Mouse (Mus musculus): ENCODE measurements around the gene Tmem135. TPM values are rescaled to one million over a fixed set of nuclear protein-coding genes. Genes with fewer than 3 reads are reported as not detected.

The Tmem135 gene
- polyA plus RNA-seq, 1 experiment = 53.6 TPM

DNA sequence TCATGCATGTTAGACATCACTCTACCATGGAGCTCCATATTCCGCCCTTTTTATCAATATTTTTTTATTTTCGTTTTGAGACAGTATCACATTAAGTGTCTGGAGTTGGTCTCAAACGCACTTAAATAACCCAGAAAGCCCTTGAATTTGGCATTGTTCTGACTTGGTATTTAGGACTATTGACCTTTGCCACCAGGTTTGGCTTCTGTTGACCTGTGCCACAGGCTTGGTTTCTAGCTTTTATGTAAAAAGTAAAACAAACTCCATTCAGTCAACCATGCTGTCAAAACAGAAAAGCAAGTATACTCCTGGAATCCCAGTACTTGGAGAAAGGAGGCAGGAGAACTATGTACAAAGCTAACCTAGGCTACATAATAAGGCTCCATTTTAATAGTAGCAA lies 12.7 kb downstream of the Tmem135 start:
- Histone ChIP-seq H3K27me3 (replicated peaks; ENCODE audit: control insufficient read depth, insufficient read depth, low read length) (no peaks in the 10 kb centered on the region), H3K36me3 (ENCODE audit: control insufficient read depth, insufficient read depth, low read length) (no peaks in the 10 kb centered on the region), H3K27ac (ENCODE audit: insufficient read depth, low read depth, low read length) (no peak overlapping the region; the same call in 1 of the 2 replicates), H3K4me1 (ENCODE audit: control insufficient read depth, insufficient read depth, low read length) (peaks cover 25% of the 10 kb centered on the region), H3K4me3 (ENCODE audit: insufficient read depth, low read depth, low read length) (no peak overlapping the region)
- peak; percentile 67 for DNase-seq
- no peak for TF ChIP-seq POLR2A (IDR thresholded peaks at IDR 0.05; ENCODE audit: low read depth, low read length)
- TF ChIP-seq CTCF (conservative IDR thresholded peaks at IDR 0.05; ENCODE audit: insufficient read depth, insufficient read length, low read depth, low read length) = no peak
- WGBS = 74% methylated on average over 3 of the region's 3 CpGs

GRCm38 (mm10) chr7:89390660-89391059 lies 13.4 kb downstream of the Tmem135 start:
- DNase-seq = no peak
- H3K27ac ChIP-seq (ENCODE audit: insufficient read depth, low read depth, low read length) = no peak overlapping the region

DNA sequence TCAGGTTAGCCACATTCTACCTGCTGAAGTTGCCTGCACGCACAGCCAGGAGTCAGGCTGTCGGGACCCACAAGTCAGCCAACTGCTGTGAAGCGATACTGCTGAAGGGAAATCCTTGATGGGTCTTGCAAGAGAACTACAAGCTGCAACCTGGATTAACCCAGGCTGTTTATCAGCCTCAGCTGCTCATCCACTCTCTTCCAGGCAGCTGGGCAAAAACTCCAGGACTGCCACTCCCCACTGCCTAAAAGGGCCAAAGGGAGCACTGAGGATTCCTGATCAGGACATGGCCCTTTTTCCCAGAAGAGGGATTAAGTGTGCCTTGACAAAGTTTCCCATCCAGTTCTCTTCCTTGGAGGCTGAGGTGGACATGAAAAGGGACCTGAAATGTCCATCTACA lies 15.0 kb downstream of the Tmem135 start:
- no peaks in the 10 kb centered on the region for H3K27me3 ChIP-seq (replicated peaks; ENCODE audit: control insufficient read depth, insufficient read depth, low read length)
- no peak for DNase-seq
- TF ChIP-seq CTCF (conservative IDR thresholded peaks at IDR 0.05; ENCODE audit: insufficient read depth, insufficient read length, low read depth, low read length) = no peak
- H3K4me3 ChIP-seq (ENCODE audit: insufficient read depth, low read depth, low read length) = no peak overlapping the region
- 65% methylated on average over 3 of the region's 3 CpGs for WGBS
- H3K36me3 ChIP-seq (ENCODE audit: control insufficient read depth, insufficient read depth, low read length) = no peaks in the 10 kb centered on the region
- peaks cover 25% of the 10 kb centered on the region for H3K4me1 ChIP-seq (ENCODE audit: control insufficient read depth, insufficient read depth, low read length)
- H3K27ac ChIP-seq (ENCODE audit: insufficient read depth, low read depth, low read length) = no peak overlapping the region

More at GRCm38 (mm10) chr7:89390660-89391059, 13.4 kb downstream of the Tmem135 start:
- Histone ChIP-seq H3K36me3 (ENCODE audit: control insufficient read depth, insufficient read depth, low read length) (no peaks in the 10 kb centered on the region), H3K27me3 (replicated peaks; ENCODE audit: control insufficient read depth, insufficient read depth, low read length) (no peaks in the 10 kb centered on the region), H3K4me3 (ENCODE audit: insufficient read depth, low read depth, low read length) (no peak overlapping the region), H3K4me1 (ENCODE audit: control insufficient read depth, insufficient read depth, low read length) (peaks cover 25% of the 10 kb centered on the region)
- 33% methylated on average over 2 of the region's 2 CpGs for WGBS
- no peak for TF ChIP-seq CTCF (conservative IDR thresholded peaks at IDR 0.05; ENCODE audit: insufficient read depth, insufficient read length, low read depth, low read length)
- TF ChIP-seq POLR2A (IDR thresholded peaks at IDR 0.05; ENCODE audit: low read depth, low read length) = no peak

DNA sequence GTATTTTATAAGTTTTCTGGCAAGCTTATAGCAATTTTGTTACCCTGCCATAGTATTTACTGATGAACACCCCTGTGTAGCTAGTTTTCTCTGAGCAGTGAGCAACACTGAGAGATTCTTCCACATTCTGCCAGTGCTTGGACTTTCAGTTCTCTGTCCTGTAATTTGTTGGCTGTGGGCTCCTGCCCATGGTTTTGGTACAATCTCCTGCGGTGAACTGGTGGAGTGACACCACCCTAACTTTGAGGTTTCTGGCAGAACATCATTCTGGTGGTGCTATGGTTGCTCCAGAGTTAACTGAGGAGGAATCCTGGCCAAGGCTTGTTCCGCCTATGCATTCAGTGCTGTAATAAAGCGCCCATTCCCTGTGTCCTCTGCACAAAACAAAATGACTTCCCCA lies 21.1 kb downstream of the Tmem135 start:
- H3K4me3 ChIP-seq (ENCODE audit: insufficient read depth, low read depth, low read length) = no peak overlapping the region
- 92% methylated on average over 3 of the region's 3 CpGs for WGBS

DNA sequence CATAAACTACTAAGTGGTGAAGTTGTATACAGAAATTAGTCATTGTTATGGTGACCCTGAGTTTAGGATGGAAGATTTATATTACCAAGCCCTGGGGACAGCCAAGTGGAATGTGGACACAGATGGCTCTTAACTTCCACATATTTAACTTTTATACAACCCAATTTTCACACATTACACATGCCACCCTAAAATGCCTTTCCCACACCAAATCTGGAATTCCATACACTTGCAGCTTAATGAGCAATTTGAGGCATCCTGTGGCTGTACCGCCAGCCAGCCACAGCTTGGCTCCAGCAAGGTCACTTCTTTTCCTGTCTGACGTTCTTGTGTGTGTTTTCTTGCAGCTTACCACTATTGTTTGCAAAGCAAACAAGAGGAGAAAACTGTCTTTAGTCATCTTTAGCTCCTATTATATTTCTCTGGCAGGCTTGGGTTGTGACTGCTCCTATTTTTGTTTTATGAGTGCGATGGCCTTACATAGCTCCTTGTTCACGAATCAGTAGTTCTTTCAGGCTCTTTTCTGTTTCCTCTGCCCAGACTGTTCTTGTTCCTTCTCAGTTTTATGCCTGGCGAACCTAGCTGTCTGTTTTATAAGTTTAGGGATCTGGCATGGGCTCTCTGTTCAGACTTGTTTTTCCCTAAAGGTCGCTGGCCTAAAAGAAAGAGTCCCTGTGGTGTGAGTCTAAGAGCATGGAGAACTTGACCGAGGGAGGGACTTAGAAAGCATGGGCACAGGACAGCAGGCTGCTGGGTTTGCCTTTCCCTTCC lies 22.9 kb downstream of the Tmem135 start:
- H3K4me1 ChIP-seq (ENCODE audit: control insufficient read depth, insufficient read depth, low read length) = 0 out of 2 replicates have a peak, but pooled peaks cover 5% of the 10 kb centered on the region
- H3K36me3 ChIP-seq (ENCODE audit: control insufficient read depth, insufficient read depth, low read length) = no peaks in the 10 kb centered on the region
- H3K4me3 ChIP-seq (ENCODE audit: insufficient read depth, low read depth, low read length) = no peak overlapping the region
- H3K27me3 ChIP-seq (replicated peaks; ENCODE audit: control insufficient read depth, insufficient read depth, low read length) = no peaks in the 10 kb centered on the region
- 27% methylated on average over 7 of the region's 7 CpGs for WGBS
- peak; percentile 25 for DNase-seq
- TF ChIP-seq POLR2A (IDR thresholded peaks at IDR 0.05; ENCODE audit: low read depth, low read length) (no peak), CTCF (conservative IDR thresholded peaks at IDR 0.05; ENCODE audit: insufficient read depth, insufficient read length, low read depth, low read length) (no peak)
- H3K27ac ChIP-seq (ENCODE audit: insufficient read depth, low read depth, low read length) = peak overlapping the region; percentile 58

More for the DNA sequence above, 21.1 kb downstream of the Tmem135 start:
- no peak for TF ChIP-seq POLR2A (IDR thresholded peaks at IDR 0.05; ENCODE audit: low read depth, low read length)
- TF ChIP-seq CTCF (conservative IDR thresholded peaks at IDR 0.05; ENCODE audit: insufficient read depth, insufficient read length, low read depth, low read length) = no peak
- no peaks in the 10 kb centered on the region for H3K36me3 ChIP-seq (ENCODE audit: control insufficient read depth, insufficient read depth, low read length)
- H3K27ac ChIP-seq (ENCODE audit: insufficient read depth, low read depth, low read length) = no peak overlapping the region
- 0 out of 2 replicates have a peak, but pooled peaks cover 5% of the 10 kb centered on the region for H3K4me1 ChIP-seq (ENCODE audit: control insufficient read depth, insufficient read depth, low read length)
- no peak for DNase-seq
- no peaks in the 10 kb centered on the region for H3K27me3 ChIP-seq (replicated peaks; ENCODE audit: control insufficient read depth, insufficient read depth, low read length)

GRCm38 (mm10) chr7:89371623-89372295 lies 32.3 kb downstream of the Tmem135 start:
- Histone ChIP-seq H3K27ac (ENCODE audit: insufficient read depth, low read depth, low read length) (no peak overlapping the region), H3K36me3 (ENCODE audit: control insufficient read depth, insufficient read depth, low read length) (no peaks in the 10 kb centered on the region), H3K27me3 (replicated peaks; ENCODE audit: control insufficient read depth, insufficient read depth, low read length) (no peaks in the 10 kb centered on the region), H3K4me3 (ENCODE audit: insufficient read depth, low read depth, low read length) (no peak overlapping the region), H3K4me1 (ENCODE audit: control insufficient read depth, insufficient read depth, low read length) (peaks cover 3% of the 10 kb centered on the region; the same call in 1 of the 2 replicates)
- DNase-seq = no peak
- no peak for TF ChIP-seq CTCF (conservative IDR thresholded peaks at IDR 0.05; ENCODE audit: insufficient read depth, insufficient read length, low read depth, low read length)
- no peak for TF ChIP-seq POLR2A (IDR thresholded peaks at IDR 0.05; ENCODE audit: low read depth, low read length)
- WGBS = 70% methylated on average over 6 of the region's 6 CpGs

DNA sequence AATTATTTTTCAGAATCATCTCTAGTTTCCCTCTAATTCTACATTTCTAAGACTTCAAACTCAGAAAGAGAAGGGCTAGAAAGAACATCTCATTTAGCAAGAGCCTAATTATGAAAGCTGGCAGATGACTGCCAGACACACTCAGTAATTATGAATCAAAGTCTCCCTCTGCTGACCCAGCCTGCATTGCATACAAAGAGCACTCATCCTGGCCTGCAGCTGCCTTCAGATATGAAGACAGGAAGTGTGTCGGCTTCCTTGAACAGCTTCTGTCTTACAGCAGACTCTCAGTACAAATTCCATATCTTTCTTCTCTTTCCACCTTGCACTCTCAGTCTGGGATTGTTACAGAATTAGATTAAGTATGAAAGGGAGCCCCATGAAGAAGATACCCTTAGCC lies 33.1 kb downstream of the Tmem135 start:
- no peak overlapping the region for H3K4me3 ChIP-seq (ENCODE audit: insufficient read depth, low read depth, low read length)
- no peak overlapping the region for H3K27ac ChIP-seq (ENCODE audit: insufficient read depth, low read depth, low read length)
- peaks cover 3% of the 10 kb centered on the region; the same call in 1 of the 2 replicates for H3K4me1 ChIP-seq (ENCODE audit: control insufficient read depth, insufficient read depth, low read length)
- no peaks in the 10 kb centered on the region for H3K27me3 ChIP-seq (replicated peaks; ENCODE audit: control insufficient read depth, insufficient read depth, low read length)
- WGBS = 12% methylated on average over 1 of the region's 1 CpGs
- TF ChIP-seq CTCF (conservative IDR thresholded peaks at IDR 0.05; ENCODE audit: insufficient read depth, insufficient read length, low read depth, low read length) (peak; percentile 68), POLR2A (IDR thresholded peaks at IDR 0.05; ENCODE audit: low read depth, low read length) (no peak)
- DNase-seq = peak; percentile 73
- H3K36me3 ChIP-seq (ENCODE audit: control insufficient read depth, insufficient read depth, low read length) = no peaks in the 10 kb centered on the region
